Mouse (Mus musculus) embryonic facial prominence, embryonic 13.5 days (tissue): ENCODE measurements around the gene Ccnk. TPM values are rescaled to one million over a fixed set of nuclear protein-coding genes. Genes with fewer than 3 reads are reported as not detected.

Experiments
- ATAC-seq: fragments of 200-750 bp; cut with Nextera tagmentation; 2 replicates; pipeline ENCODE4 v1.8.0; 2017; ENCODE audit warnings: low read depth; ENCODE audit not compliant: insufficient number of reproducible peaks, insufficient read depth, low FRiP score, low TSS enrichment
- H3K27ac ChIP-seq: fragments of 300-500 bp; sonication (generic); 2 replicates; pipeline ENCODE4 v1.5.1; 2015; ENCODE audit warnings: moderate library complexity, mild to moderate bottlenecking, inconsistent platforms
- H3K27me3 ChIP-seq: fragments of 300-500 bp; sonication (generic); 2 replicates; pipeline ENCODE4 v1.6.1; 2015; ENCODE audit warnings: mild to moderate bottlenecking, inconsistent platforms
- H3K36me3 ChIP-seq: fragments of 300-500 bp; sonication (generic); 2 replicates; pipeline ENCODE4 v1.6.1; 2015; ENCODE audit warnings: mild to moderate bottlenecking, inconsistent platforms
- H3K4me1 ChIP-seq: fragments of 300-500 bp; sonication (generic); 2 replicates; pipeline ENCODE4 v1.6.1; 2015; ENCODE audit warnings: inconsistent platforms
- H3K4me2 ChIP-seq: fragments of 300-500 bp; sonication (generic); 2 replicates; pipeline ENCODE4 v1.6.1; 2015; ENCODE audit warnings: moderate library complexity, mild to moderate bottlenecking, inconsistent platforms
- H3K4me3 ChIP-seq: fragments of 300-500 bp; sonication (generic); 2 replicates; pipeline ENCODE4 v1.5.1; 2015; ENCODE audit warnings: mild to moderate bottlenecking, inconsistent platforms
- H3K9ac ChIP-seq: fragments of 300-500 bp; sonication (generic); 2 replicates; pipeline ENCODE4 v1.6.1; 2015; ENCODE audit warnings: mild to moderate bottlenecking, inconsistent platforms
- H3K9me3 ChIP-seq: fragments of 300-500 bp; sonication (generic); 2 replicates; pipeline ENCODE4 v1.6.1; 2016; ENCODE audit warnings: inconsistent platforms
- WGBS: fragments of 180-500 bp; shearing (Covaris S2); methylation state at CpG from one replicate; pipeline ENCODE4 v1.1.7; 2015; ENCODE audit warnings: mixed read lengths; 5-methylcytosine and 5-hydroxymethylcytosine counted together
- polyA plus RNA-seq: library from polyadenylated mRNA; unstranded; fragments of >200 nt; fragmentation: Nextera tagmentation; extraction: Ambion mirVana; gene quantifications from 2 replicates; pipeline ENCODE4 v1.2.1, GENCODE M21; 2015

Ccnk gene
- polyA plus RNA-seq, 1 experiment from 2014 or later, result 4.4 TPM

DNA sequence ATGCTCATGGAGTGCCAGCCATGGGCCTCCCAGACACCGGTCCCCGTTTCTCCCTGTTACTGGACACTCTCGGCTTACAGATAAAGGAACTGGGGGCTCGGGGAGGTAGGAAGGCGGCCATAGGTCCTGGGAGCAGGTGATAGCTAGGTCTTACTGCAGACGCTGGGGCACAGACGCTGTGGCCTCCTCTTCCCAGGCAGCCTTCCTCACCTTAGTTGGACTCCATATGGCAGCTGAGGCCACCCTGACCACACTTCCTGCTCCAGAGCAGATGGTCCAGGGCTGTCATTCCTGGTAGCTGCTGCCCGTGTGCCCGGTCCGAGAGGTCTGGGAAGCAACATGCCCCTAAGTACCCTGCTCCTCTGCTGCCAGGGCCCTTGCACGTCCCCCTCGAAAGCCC lies 47.6 kb downstream of the Ccnk start:
- Histone ChIP-seq H3K36me3 (no peaks in the 10 kb centered on the region), H3K27me3 (no peaks in the 10 kb centered on the region), H3K4me3 (no peak overlapping the region), H3K4me2 (no peak overlapping the region), H3K4me1 (peaks cover 51% of the 10 kb centered on the region), H3K9ac (no peak overlapping the region), H3K27ac (no peak overlapping the region), H3K9me3 (no peaks in the 10 kb centered on the region)
- 84% methylated on average over 12 of the region's 12 CpGs for WGBS
- ATAC-seq, result no peak

DNA sequence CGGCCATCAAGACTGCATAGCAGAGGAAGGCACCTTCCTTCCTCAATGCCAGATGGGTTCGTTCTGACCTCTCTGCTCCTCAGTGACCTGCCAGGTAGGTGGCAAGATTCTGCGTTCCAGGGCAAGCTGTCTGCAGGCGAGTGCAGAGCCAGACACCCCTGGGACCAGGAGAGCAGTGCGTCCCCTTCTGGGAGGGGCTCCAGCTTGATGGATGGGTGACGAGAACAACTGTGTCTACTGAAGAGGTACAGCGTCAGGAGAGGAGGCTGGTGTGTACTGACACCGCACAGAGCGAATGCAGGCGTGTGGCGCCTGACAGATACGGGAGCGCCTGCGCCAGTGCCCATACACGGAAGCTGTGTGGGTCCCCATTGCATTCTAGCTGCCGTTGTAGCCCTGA lies 48.1 kb downstream of the Ccnk start:
- 85% methylated on average over 16 of the region's 16 CpGs for WGBS
- H3K27ac ChIP-seq, result no peak overlapping the region
- no peak overlapping the region for H3K9ac ChIP-seq
- no peaks in the 10 kb centered on the region for H3K27me3 ChIP-seq
- H3K4me1 ChIP-seq, result peaks cover 57% of the 10 kb centered on the region
- no peaks in the 10 kb centered on the region for H3K9me3 ChIP-seq
- no peak overlapping the region for H3K4me3 ChIP-seq
- no peak for ATAC-seq
- no peaks in the 10 kb centered on the region for H3K36me3 ChIP-seq
- H3K4me2 ChIP-seq, result no peak overlapping the region

DNA sequence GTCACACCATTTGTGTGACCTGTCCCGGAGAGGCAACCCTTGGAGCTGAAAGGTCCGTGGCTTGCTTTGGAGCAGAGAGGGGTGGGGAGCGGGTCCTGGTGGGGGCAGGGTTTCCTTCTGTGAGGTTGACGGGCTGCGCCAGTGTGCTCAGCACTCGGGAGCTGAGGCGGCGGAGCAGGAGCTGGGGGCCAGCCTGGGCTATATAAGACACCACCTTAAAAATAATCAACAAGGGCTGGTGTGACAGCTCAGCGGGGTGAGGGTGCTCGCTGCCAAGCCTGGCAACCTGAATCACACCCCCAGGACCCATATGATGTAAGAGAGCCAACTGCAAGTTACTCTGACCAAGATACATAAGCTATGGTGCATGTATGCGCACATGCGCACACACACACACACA lies 50.7 kb downstream of the Ccnk start:
- H3K4me2 ChIP-seq, result no peak overlapping the region
- no peaks in the 10 kb centered on the region for H3K36me3 ChIP-seq
- no peaks in the 10 kb centered on the region for H3K27me3 ChIP-seq
- no peaks in the 10 kb centered on the region for H3K9me3 ChIP-seq
- no peak overlapping the region for H3K27ac ChIP-seq
- no peak for ATAC-seq
- WGBS, result 71% methylated on average over 12 of the region's 12 CpGs
- H3K9ac ChIP-seq, result no peak overlapping the region
- no peak overlapping the region for H3K4me3 ChIP-seq
- peaks cover 40% of the 10 kb centered on the region for H3K4me1 ChIP-seq

DNA sequence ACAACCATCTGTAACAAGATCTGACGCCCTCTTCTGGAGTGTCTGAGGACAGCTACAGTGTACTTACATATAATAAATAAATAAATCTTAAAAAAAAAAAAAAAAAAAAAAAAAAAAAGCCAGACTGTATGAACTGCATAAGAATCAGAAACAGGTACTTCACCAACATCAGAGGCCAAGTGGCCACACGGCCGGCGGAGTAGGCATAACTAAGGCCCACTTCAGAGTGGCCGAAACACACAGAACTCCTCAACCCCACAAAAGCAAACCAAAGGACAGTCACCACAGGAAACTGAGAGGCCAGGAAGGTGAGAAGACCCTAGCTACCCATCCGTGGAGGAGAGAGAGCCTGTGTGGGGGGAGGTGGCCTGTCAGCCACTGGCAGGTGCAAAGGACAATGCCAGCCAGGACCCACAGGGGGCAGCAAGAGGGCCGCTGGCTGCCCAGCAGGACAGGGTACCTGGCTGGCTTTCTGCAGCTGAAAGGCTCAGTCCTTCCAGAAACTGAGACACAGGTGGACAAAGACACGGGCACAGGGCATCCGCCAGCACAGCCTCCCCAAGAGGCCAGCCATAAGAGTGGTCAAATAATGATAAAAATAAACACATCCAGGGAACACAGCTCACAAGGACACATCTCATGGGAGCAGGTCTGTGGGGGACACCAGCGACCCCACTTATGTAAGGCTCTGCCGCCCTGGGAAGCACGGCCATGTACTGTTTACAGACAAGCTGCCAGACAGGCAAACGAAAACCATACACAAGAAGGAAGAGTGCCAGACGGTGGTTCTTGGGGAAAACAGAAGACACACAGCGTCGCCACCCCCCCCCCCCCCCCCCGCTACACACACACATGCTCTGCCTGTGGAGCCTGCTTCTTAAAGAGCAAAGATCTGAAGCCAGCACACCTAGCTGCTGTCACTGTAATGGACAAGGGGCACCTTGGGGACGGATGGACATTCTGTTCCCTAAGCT lies 51.7 kb downstream of the Ccnk start:
- Histone ChIP-seq H3K36me3 (no peaks in the 10 kb centered on the region), H3K27me3 (no peaks in the 10 kb centered on the region), H3K4me1 (peaks cover 35% of the 10 kb centered on the region), H3K9me3 (no peaks in the 10 kb centered on the region), H3K4me3 (no peak overlapping the region), H3K9ac (no peak overlapping the region), H3K4me2 (no peak overlapping the region), H3K27ac (no peak overlapping the region)
- ATAC-seq, result no peak
- 57% methylated on average over 17 of the region's 18 CpGs for WGBS

DNA sequence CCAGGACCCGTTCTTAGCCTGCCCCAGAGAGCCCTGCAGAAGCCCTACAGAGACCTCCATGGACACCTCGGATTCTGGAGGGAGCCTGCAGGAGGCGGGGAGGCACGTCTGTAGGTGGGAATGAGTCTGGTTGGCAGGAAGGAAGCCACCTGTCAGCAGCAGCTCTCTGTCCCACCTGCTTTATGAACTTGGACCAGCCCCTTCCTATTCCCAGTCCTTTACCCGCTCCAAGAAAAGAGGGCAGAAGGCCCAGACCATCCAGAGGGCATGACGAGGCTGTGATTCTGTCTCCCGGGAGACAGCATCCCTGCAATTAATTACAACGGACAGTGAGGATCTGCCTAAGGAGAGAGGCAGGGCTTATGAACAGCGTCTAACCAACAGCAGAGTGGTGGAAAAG lies 52.5 kb downstream of the Ccnk start:
- no peak for ATAC-seq
- no peaks in the 10 kb centered on the region for H3K36me3 ChIP-seq
- H3K27ac ChIP-seq, result no peak overlapping the region
- no peak overlapping the region for H3K9ac ChIP-seq
- H3K4me2 ChIP-seq, result no peak overlapping the region
- H3K4me3 ChIP-seq, result no peak overlapping the region
- peaks cover 33% of the 10 kb centered on the region for H3K4me1 ChIP-seq
- 35% methylated on average over 9 of the region's 9 CpGs for WGBS
- no peaks in the 10 kb centered on the region for H3K9me3 ChIP-seq
- no peaks in the 10 kb centered on the region for H3K27me3 ChIP-seq

DNA sequence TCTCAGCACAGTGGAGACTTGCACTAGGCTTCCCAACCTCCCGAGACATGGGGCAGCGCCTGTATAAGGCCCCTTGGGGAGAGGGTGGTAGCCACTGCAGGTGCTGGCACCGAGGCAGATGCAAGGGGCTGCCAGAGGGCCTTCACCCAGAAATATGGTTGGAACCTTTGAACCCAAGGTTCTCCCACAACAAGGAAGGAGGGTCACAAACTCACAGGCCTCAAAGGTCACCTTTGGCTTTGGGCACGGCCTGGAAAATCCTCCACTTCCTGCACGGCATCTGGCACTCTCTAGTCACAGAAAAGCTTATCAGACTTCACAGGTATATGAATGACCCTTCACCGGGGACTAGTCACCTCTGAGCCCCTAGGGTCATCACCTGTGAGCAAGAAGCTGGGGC lies 54.4 kb downstream of the Ccnk start:
- no peak overlapping the region for H3K9ac ChIP-seq
- peaks cover 51% of the 10 kb centered on the region for H3K4me1 ChIP-seq
- ATAC-seq, result no peak
- no peaks in the 10 kb centered on the region for H3K9me3 ChIP-seq
- H3K4me3 ChIP-seq, result no peak overlapping the region
- no peaks in the 10 kb centered on the region for H3K27me3 ChIP-seq
- H3K4me2 ChIP-seq, result no peak overlapping the region
- no peaks in the 10 kb centered on the region for H3K36me3 ChIP-seq
- H3K27ac ChIP-seq, result no peak overlapping the region
- WGBS, result 65% methylated on average over 6 of the region's 6 CpGs

DNA sequence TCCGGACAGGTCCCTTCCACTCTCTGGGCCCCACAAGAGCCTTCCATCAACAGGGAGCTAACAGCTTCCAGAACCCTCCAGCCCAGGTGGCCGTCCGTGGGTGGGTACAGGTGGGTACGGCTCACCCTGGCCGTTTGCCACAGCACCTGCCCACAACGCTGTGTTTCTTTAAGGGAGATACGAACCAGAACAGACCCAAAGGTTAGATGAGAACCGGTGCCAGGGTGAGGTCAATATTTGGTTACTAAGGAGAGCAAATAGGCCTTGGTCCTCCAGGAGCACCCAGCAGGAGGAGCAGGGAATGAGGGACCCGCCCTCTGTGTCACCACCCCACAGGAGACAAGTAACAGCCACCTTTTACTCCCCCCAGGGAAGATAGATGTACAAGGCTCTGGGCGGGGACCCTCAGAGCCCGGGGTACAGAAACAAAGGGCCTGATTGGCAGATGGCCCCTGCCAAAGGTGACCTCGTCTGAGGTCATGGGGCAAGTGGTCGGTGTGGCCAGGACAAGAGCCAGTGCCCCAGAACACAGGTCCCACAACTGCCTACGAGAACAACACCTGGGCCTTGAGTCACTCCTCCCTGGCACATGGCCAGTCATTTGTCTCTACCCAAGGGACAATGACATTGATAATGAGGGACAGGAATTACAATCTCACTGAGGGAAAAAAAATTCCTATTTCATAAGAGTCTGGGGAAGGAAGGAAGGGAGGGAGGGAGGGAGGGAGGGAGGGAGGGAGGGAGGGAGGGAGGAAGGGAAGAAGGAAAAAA lies 55.6 kb downstream of the Ccnk start:
- H3K4me2 ChIP-seq, result no peak overlapping the region
- peaks cover 58% of the 10 kb centered on the region for H3K4me1 ChIP-seq
- H3K36me3 ChIP-seq, result no peaks in the 10 kb centered on the region
- no peak for ATAC-seq
- WGBS, result 78% methylated on average over 14 of the region's 14 CpGs
- H3K9ac ChIP-seq, result no peak overlapping the region
- no peak overlapping the region for H3K4me3 ChIP-seq
- H3K27me3 ChIP-seq, result no peaks in the 10 kb centered on the region
- H3K9me3 ChIP-seq, result no peaks in the 10 kb centered on the region
- H3K27ac ChIP-seq, result no peak overlapping the region

DNA sequence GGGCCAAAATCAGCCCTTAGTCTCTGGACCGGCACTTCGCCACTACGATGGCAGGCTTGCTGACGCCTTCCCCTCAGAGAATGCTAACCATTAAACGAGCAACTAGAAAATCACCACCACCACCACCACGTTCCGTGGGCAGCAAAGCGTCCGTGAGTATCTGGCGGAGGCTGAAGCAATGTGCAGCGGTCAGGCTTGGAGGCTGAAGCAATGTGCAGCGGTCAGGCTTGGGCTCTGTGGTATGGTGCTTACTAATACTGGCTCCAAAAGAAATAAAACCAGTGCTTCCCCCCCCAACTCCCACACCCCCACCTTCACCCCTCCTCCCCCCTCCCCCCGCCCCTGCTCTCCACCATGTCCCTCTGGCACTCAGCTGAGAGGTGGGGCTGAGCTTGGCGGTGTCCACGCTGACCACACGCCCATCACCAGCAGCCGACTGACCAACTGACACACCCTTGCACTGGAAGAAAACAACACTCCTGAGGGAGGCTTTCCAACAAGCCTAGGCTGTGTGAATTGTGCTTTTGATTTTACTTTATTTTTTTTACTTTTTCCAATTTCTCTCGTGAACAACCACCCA lies 56.7 kb downstream of the Ccnk start:
- Histone ChIP-seq H3K4me1 (peaks cover 66% of the 10 kb centered on the region), H3K27ac (no peak overlapping the region), H3K9me3 (no peaks in the 10 kb centered on the region), H3K9ac (no peak overlapping the region), H3K36me3 (no peaks in the 10 kb centered on the region), H3K27me3 (no peaks in the 10 kb centered on the region), H3K4me2 (no peak overlapping the region), H3K4me3 (no peak overlapping the region)
- ATAC-seq, result no peak
- 78% methylated on average over 18 of the region's 18 CpGs for WGBS

DNA sequence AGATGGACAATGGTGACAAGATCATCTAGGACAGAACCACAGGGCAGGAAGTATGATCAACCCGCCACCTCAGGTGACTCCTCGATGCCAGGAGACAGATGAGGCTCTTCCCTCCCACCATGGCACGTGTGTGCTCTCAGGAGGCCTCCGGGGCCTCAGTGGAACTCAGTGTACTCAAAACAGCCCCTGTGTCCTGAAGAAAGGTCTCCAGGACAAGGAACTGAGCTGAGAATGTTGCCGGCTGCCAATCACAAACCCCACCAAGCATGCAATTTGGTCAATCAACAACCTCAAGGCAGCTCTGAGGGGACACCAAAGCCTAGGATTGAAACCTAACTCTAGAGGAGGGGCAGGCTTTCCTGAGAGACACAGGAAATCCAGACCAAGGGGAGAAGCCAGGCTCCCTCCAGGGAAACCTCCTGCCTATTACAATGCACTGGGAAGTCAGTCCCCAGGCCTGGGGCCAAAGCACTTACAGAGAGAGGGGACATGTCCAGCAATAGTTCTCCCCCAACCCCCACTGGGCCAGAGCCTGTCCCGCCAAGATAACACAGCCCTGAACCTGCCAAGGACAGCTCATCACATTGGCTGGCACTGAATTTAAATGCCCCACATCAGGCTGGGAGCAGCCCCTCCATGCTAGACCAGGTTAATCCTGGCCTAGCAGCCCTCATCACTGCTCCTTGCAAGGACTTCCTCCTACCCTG lies 58.1 kb downstream of the Ccnk start:
- Histone ChIP-seq H3K9me3 (no peaks in the 10 kb centered on the region), H3K4me3 (no peak overlapping the region), H3K36me3 (no peaks in the 10 kb centered on the region), H3K9ac (no peak overlapping the region), H3K27ac (no peak overlapping the region), H3K4me1 (peaks cover 66% of the 10 kb centered on the region), H3K4me2 (no peak overlapping the region), H3K27me3 (peaks cover 4% of the 10 kb centered on the region; the same call in 1 of the 2 replicates)
- WGBS, result 71% methylated on average over 6 of the region's 6 CpGs
- no peak for ATAC-seq

DNA sequence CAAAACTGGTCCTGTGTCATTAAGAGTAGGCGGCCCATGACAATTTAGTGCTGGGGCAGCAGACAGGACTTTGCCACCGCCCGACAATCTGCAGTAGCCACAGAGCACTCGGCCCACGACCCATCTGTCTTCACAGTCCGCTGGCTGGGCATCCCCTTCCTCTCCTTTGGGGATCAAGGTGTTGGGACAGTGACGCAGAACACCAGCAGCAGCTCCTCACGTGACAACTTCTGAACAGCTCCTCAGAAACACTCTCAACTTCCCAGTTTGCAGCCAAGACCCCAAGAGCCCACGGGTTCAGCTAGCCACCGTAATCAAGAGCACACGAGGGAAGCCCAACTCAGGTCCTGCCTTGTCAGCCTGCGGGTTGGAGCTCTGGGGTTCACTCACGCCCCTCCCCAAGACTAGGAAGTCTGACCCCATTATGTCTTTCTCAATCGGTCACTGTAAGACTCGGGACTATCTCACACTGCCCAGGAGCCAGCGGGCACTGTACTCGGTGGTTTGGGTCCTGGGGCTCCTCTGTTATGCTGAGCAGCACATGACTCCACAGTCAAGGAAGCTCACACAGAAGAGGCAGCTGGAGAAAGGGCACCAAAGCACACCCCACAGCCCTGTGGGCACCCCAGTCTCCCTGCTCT lies 59.1 kb downstream of the Ccnk start:
- Histone ChIP-seq H3K4me1 (peaks cover 67% of the 10 kb centered on the region), H3K27me3 (peaks cover 7% of the 10 kb centered on the region; the same call in 1 of the 2 replicates)

DNA sequence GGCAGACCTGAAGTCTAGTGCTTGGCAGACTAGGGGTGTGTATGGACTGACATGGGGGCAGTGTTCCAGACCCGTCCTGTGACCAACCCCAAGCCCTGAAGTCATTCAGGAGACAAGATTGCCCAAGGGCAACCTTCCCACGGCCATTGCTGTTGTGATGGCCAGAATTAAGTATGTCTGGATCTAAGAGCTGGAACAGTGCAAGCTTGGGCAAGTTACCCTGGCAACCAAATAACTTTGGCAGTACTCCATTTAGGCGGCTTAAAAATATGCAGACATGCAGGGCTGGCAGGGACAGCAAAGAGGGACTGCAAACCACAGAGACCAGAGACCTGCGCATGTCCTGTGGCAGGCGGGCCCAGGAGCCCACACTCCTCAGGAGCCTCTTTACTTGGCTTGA lies 60.1 kb downstream of the Ccnk start:
- Histone ChIP-seq H3K27ac (no peak overlapping the region; the same call in 1 of the 2 replicates), H3K36me3 (no peaks in the 10 kb centered on the region), H3K4me1 (peaks cover 76% of the 10 kb centered on the region), H3K27me3 (peaks cover 7% of the 10 kb centered on the region; the same call in 1 of the 2 replicates), H3K9me3 (no peaks in the 10 kb centered on the region), H3K9ac (peak overlapping the region; percentile 44; the same call in 1 of the 2 replicates), H3K4me3 (no peak overlapping the region), H3K4me2 (peak overlapping the region; percentile 33)
- 34% methylated on average over 5 of the region's 5 CpGs for WGBS
- no peak for ATAC-seq

More for the DNA sequence above, 59.1 kb downstream of the Ccnk start:
- no peak overlapping the region for H3K27ac ChIP-seq
- no peaks in the 10 kb centered on the region for H3K36me3 ChIP-seq
- H3K9ac ChIP-seq, result no peak overlapping the region
- no peaks in the 10 kb centered on the region for H3K9me3 ChIP-seq
- no peak overlapping the region for H3K4me2 ChIP-seq
- no peak overlapping the region for H3K4me3 ChIP-seq
- 77% methylated on average over 17 of the region's 17 CpGs for WGBS
- no peak for ATAC-seq
